Mouse (Mus musculus): Measurements from ENCODE around the gene Mkrn2os.

The Mkrn2os gene

GRCm38 (mm10) chr6:115582328-115583115 is 9.9 kb downstream of the Mkrn2os start:
- DNase-seq (ENCODE audit: low read depth), result no peak

GRCm38 (mm10) chr6:115580810-115581209 is 11.6 kb downstream of the Mkrn2os start:
- no peak for DNase-seq (ENCODE audit: low read depth)

- no peak for DNase-seq (ENCODE audit: low read depth)
Observed at GRCm38 (mm10) chr6:115577941-115578340, 14.4 kb downstream of the Mkrn2os start.

GRCm38 (mm10) chr6:115577407-115577806 is 15.0 kb downstream of the Mkrn2os start:
- no peak for DNase-seq (ENCODE audit: low read depth)

- no peak for DNase-seq (ENCODE audit: low read depth)
Observed at GRCm38 (mm10) chr6:115574171-115574570, 18.2 kb downstream of the Mkrn2os start.

GRCm38 (mm10) chr6:115565479-115566045 is 26.8 kb downstream of the Mkrn2os start:
- DNase-seq (ENCODE audit: low read depth), result peak; percentile 20

- no peak for DNase-seq (ENCODE audit: low read depth)
Observed at GRCm38 (mm10) chr6:115559651-115560632, 32.4 kb downstream of the Mkrn2os start.

- no peak for DNase-seq (ENCODE audit: low read depth)
Observed at GRCm38 (mm10) chr6:115558176-115558575, 34.2 kb downstream of the Mkrn2os start.

GRCm38 (mm10) chr6:115555485-115555884 is 36.9 kb downstream of the Mkrn2os start:
- DNase-seq (ENCODE audit: low read depth), result peak; percentile 81

GRCm38 (mm10) chr6:115546276-115546675 is 46.1 kb downstream of the Mkrn2os start:
- DNase-seq (ENCODE audit: low read depth), result peak; percentile 67

GRCm38 (mm10) chr6:115544442-115544970 is 47.9 kb downstream of the Mkrn2os start, which contains the start of gene Tsen2:
Tsen2 (plus strand) TSS chr6:115544664.
- peak; percentile 99 for DNase-seq (ENCODE audit: low read depth)

GRCm38 (mm10) chr6:115542341-115542740 is 50.0 kb downstream of the Mkrn2os start:
- peak; percentile 52 for DNase-seq (ENCODE audit: low read depth)

GRCm38 (mm10) chr6:115541676-115542275 is 50.6 kb downstream of the Mkrn2os start:
- DNase-seq (ENCODE audit: low read depth), result peak; percentile 85

- peak; percentile 94 for DNase-seq (ENCODE audit: low read depth)
Observed at GRCm38 (mm10) chr6:115538645-115539429, 53.5 kb downstream of the Mkrn2os start.

- no peak for DNase-seq (ENCODE audit: low read depth)
Observed at GRCm38 (mm10) chr6:115536169-115536568, 56.2 kb downstream of the Mkrn2os start.

GRCm38 (mm10) chr6:115534617-115535016 is 57.8 kb downstream of the Mkrn2os start:
- peak; percentile 69 for DNase-seq (ENCODE audit: low read depth)
